Mouse (Mus musculus) hindbrain, embryonic 14.5 days (tissue): ENCODE measurements around the gene Pycr2. TPM values are rescaled to one million over a fixed set of nuclear protein-coding genes. Genes with fewer than 3 reads are reported as not detected.

Experiments used
- ATAC-seq: fragments of 200-750 bp; cut with Nextera tagmentation; 2 replicates; pipeline ENCODE4 v1.8.0; 2017; ENCODE audit warnings: moderate number of reproducible peaks, mild to moderate bottlenecking, moderate TSS enrichment, moderate library complexity; ENCODE audit not compliant: low FRiP score
- DNase-seq: peaks from one replicate; pipeline ENCODE4 v3.0.0-alpha.2; 2015; ENCODE audit warnings: low spot score
- H3K27ac ChIP-seq: fragments of 300-500 bp; sonication (generic); 2 replicates; pipeline ENCODE4 v1.5.1; 2014; ENCODE audit warnings: mild to moderate bottlenecking, moderate library complexity
- H3K27me3 ChIP-seq: fragments of 300-500 bp; sonication (generic); 2 replicates; pipeline ENCODE4 v1.6.1; 2014; ENCODE audit warnings: mild to moderate bottlenecking, low read length, mixed read lengths; ENCODE audit not compliant: control insufficient read depth, insufficient read depth
- H3K36me3 ChIP-seq: fragments of 300-500 bp; sonication (generic); replicated peaks from 2 replicates; pipeline ENCODE4 v1.6.1; 2014; ENCODE audit not compliant: control insufficient read depth, insufficient read depth
- H3K4me1 ChIP-seq: fragments of 300-500 bp; sonication (generic); replicated peaks from 2 replicates; pipeline ENCODE4 v1.6.1; 2014; ENCODE audit warnings: antibody characterized with exemption, low read length, mixed read lengths; ENCODE audit not compliant: control insufficient read depth, insufficient read depth
- H3K4me2 ChIP-seq: fragments of 300-500 bp; sonication (generic); replicated peaks from 2 replicates; pipeline ENCODE4 v1.6.1; 2014; ENCODE audit warnings: mild to moderate bottlenecking, moderate library complexity
- H3K4me3 ChIP-seq: fragments of 300-500 bp; sonication (generic); replicated peaks from 2 replicates; pipeline ENCODE4 v1.5.1; 2014; ENCODE audit warnings: mild to moderate bottlenecking, low read length
- H3K9ac ChIP-seq: fragments of 300-500 bp; sonication (generic); 2 replicates; pipeline ENCODE4 v1.6.1; 2014
- H3K9me3 ChIP-seq: fragments of 300-500 bp; sonication (generic); 2 replicates; pipeline ENCODE4 v1.6.1; 2016; ENCODE audit warnings: low read length; ENCODE audit not compliant: control insufficient read depth
- WGBS: fragments of 180-500 bp; shearing (Covaris S2); extraction: QIAGEN DNeasy Blood & Tissue Kit; methylation state at CpG from one replicate; pipeline ENCODE4 v1.1.7; 2014; 5-methylcytosine and 5-hydroxymethylcytosine counted together
- polyA plus RNA-seq: library from polyadenylated mRNA; unstranded; fragments of >200 nt; fragmentation: Nextera tagmentation; extraction: Ambion mirVana; gene quantifications from 2 replicates; pipeline ENCODE4 v1.2.1, GENCODE M21; 2014

Pycr2 gene
- polyA plus RNA-seq, 1 experiment from 2014 or later: 63.0 TPM

DNA sequence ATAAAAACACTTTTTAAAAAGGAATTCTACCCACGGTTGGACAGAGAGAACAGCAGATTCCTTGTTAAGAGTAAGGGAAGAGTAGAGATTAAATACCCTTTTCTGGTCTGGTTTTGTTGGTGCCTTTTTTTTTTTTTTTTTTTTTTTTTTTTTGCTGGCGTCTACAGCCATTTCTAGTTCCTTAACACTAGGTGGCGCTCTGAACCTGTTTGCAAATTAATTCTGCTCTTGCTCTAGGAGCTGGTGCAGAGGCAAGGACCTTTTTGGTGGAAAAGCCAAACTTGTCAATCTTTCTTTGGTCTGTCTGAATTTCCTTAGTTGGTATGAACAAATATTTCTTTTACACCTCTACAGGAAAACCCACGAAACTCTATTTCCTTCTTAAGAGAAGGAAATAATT, 3.0 kb upstream of the Pycr2 start:
- Histone ChIP-seq H3K27me3 (no peaks in the 10 kb centered on the region), H3K4me3 (no peak overlapping the region), H3K4me2 (no peak overlapping the region), H3K9ac (no peak overlapping the region), H3K4me1 (peaks cover 15% of the 10 kb centered on the region), H3K9me3 (no peaks in the 10 kb centered on the region), H3K27ac (no peak overlapping the region), H3K36me3 (peaks cover 3% of the 10 kb centered on the region; the same call in 1 of the 2 replicates)
- ATAC-seq (no peak), DNase-seq (peak; percentile 85)
- 3% methylated on average over 4 of the region's 4 CpGs for WGBS

DNA sequence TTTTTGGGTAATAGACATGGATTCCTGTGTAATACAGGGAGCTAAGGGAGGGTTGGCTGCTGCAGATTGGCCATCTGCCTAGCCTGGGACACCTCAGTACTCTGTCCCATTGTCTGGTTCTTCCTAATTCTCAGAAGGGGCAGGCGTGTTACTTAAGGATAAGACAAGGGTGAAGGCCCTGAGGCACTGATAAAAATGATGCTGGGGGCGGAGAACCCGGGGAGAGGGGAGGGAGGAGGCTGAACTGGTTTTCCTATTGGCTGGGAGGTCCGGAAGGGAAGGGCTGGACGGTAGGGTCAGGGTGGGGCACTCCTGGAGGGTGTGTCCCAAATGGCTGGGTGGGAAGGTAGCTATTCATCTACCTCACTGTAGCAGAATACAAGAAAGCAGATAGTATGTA, 1.2 kb upstream of the Pycr2 start:
- H3K9ac ChIP-seq: no peak overlapping the region
- H3K9me3 ChIP-seq: no peaks in the 10 kb centered on the region
- peaks cover 20% of the 10 kb centered on the region for H3K36me3 ChIP-seq
- 40% methylated on average over 5 of the region's 5 CpGs for WGBS
- H3K27me3 ChIP-seq: no peaks in the 10 kb centered on the region
- no peak for DNase-seq
- peaks cover 15% of the 10 kb centered on the region for H3K4me1 ChIP-seq
- no peak overlapping the region for H3K27ac ChIP-seq
- H3K4me3 ChIP-seq: no peak overlapping the region
- H3K4me2 ChIP-seq: no peak overlapping the region
- no peak for ATAC-seq

DNA sequence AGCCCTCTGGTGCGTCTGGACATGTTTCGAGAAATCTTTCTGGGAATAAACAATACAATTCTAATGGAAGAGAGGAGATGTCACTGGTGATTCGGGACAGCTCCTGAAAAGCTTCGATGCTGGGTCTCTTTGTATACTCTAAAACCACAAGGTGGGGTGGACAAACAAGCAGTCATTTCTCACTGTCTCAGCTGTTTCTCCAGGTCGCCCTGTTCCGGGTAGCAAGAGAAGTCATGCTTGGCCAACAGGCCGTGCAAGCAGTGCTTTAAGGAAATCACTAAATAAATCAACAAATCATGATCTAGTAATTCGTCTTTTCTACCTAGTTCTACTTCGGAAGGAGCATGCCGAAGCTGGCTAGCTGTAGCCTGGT, 441 bp upstream of the Pycr2 start:
- H3K36me3 ChIP-seq: peaks cover 26% of the 10 kb centered on the region
- 38% methylated on average over 10 of the region's 10 CpGs for WGBS
- peak; percentile 3; the same call in 1 of the 2 replicates for ATAC-seq
- no peak overlapping the region for H3K27ac ChIP-seq
- peaks cover 15% of the 10 kb centered on the region for H3K4me1 ChIP-seq
- peak overlapping the region; percentile 85 for H3K4me2 ChIP-seq
- H3K9me3 ChIP-seq: no peaks in the 10 kb centered on the region
- H3K27me3 ChIP-seq: no peaks in the 10 kb centered on the region
- no peak for DNase-seq
- peak overlapping the region; percentile 72 for H3K4me3 ChIP-seq
- peak overlapping the region; percentile 79; the same call in 1 of the 2 replicates for H3K9ac ChIP-seq

DNA sequence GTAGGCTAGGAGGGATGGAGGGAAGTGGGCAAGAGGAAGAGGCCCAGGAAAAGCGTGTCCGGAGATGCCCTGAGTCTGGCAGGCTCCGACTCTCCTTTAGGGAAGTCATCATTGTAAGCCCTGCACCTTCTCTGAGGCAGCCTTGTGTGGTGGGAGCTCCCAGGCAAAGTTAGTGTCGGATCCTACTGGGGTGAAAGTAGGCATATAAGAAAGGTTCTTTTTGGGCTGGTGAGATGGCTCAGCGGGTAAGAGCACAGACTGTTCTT, 655 bp downstream of the Pycr2 start:
- Histone ChIP-seq H3K27ac (peak overlapping the region; percentile 82), H3K4me2 (peak overlapping the region; percentile 85), H3K36me3 (peaks cover 31% of the 10 kb centered on the region), H3K4me3 (peak overlapping the region; percentile 72), H3K9ac (peak overlapping the region; percentile 79), H3K27me3 (no peaks in the 10 kb centered on the region), H3K9me3 (no peaks in the 10 kb centered on the region), H3K4me1 (peaks cover 15% of the 10 kb centered on the region)
- DNase-seq (no peak), ATAC-seq (no peak)
- WGBS: 3% methylated on average over 5 of the region's 5 CpGs

DNA sequence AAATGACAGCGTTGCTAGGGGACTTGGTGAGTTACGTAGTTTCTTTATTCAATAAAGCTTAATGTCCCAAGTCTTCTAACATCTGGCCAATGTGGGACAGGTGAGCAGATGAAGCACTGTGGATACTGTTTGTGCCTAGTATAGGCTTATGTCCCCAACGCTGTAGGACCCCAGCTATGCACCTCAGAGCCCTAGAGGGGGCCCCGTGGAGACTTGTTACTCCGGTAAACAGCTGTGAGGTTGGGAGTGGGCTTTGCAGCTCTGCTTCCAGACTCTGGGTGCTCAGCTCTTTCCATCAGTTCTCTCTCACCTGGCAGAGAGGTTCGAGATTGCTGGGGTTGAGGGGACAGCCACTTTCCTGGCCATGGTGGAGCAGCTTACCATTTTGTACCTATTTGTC, 1.2 kb downstream of the Pycr2 start:
- Histone ChIP-seq H3K4me1 (peaks cover 15% of the 10 kb centered on the region), H3K9ac (peak overlapping the region; percentile 45; the same call in 1 of the 2 replicates)

DNA sequence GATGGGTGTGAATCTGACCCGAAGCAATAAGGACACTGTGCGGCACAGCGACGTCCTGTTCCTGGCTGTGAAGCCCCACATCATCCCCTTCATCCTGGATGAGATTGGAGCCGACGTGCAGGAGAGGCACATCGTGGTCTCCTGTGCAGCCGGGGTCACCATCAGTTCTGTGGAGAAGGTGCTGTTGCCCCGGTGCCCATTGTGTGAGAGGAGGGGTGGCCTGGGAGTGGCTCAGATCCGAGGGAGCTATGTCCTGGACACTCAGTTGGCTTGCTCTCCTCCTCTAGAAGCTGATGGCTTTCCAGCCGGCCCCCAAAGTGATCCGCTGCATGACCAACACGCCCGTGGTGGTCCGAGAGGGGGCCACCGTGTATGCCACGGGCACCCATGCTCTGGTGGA, 1.8 kb downstream of the Pycr2 start:
- 94% methylated on average over 17 of the region's 17 CpGs for WGBS
- ATAC-seq (no peak), DNase-seq (no peak)
- Histone ChIP-seq H3K36me3 (peaks cover 31% of the 10 kb centered on the region), H3K27ac (no peak overlapping the region), H3K9ac (0 out of 2 replicates have a peak overlapping the region, but pooled peaks have one; percentile 45), H3K27me3 (no peaks in the 10 kb centered on the region), H3K9me3 (no peaks in the 10 kb centered on the region), H3K4me2 (peak overlapping the region; percentile 85; the same call in 1 of the 2 replicates), H3K4me1 (peaks cover 15% of the 10 kb centered on the region), H3K4me3 (peak overlapping the region; percentile 72; the same call in 1 of the 2 replicates)

More for the DNA sequence above, 1.2 kb downstream of the Pycr2 start:
- peak overlapping the region; percentile 85 for H3K4me2 ChIP-seq
- no peak overlapping the region for H3K27ac ChIP-seq
- 61% methylated on average over 6 of the region's 6 CpGs for WGBS
- no peaks in the 10 kb centered on the region for H3K9me3 ChIP-seq
- DNase-seq (no peak), ATAC-seq (no peak)
- no peaks in the 10 kb centered on the region for H3K27me3 ChIP-seq
- peaks cover 31% of the 10 kb centered on the region for H3K36me3 ChIP-seq
- H3K4me3 ChIP-seq: peak overlapping the region; percentile 72

DNA sequence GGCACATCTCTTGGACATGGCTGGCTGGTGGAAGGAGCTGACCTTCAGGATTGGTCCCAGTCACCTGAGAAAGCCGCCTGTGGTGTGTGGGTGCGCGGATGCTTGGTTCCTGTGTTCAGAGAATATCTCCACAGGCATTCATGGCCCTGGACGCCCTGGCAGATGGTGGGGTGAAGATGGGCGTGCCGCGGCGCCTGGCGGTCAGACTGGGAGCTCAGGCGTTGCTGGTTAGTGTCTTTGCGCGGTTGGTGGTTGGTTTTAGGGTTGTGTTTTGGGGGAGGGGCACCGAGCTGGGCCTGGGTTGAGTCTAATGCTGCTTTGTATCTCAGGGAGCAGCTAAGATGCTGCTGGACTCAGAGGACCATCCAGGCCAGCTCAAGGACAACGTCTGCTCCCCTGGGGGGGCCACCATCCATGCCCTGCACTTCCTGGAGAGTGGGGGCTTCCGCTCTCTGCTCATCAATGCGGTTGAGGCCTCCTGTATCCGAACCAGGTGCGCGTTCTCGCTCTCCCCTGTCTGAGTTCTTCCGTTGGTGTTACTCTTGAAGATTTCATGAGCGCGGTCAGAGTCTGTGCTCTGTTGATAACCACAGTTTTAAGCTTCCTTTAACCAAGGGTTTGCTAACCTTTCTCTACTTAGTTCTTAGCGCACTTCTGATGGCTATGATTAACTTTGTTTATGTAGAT, 2.5 kb downstream of the Pycr2 start:
- Histone ChIP-seq H3K4me3 (no peak overlapping the region), H3K4me2 (no peak overlapping the region), H3K9me3 (no peaks in the 10 kb centered on the region), H3K27ac (no peak overlapping the region), H3K27me3 (no peaks in the 10 kb centered on the region), H3K4me1 (peaks cover 15% of the 10 kb centered on the region), H3K36me3 (peaks cover 31% of the 10 kb centered on the region), H3K9ac (no peak overlapping the region)
- 92% methylated on average over 24 of the region's 24 CpGs for WGBS
- ATAC-seq (no peak), DNase-seq (no peak)

DNA sequence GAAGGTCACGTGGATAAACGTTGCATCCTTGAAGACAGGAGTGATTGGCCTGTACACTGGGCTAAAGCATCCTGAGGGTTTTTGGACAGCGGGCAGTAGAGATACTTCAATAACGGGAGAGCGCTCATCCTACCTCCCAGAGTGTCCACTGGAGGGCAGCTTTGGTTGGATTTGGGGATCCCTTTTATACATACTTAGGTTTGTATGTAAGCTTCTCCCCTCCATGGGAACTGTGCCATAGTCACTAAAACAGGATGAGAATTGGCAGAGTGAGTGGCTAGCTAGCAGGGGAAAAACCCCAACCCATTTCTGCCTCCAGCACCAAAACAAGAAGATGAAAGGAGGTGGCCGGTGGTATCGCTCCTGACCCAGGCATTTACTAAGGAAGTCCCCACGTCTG, 7.0 kb downstream of the Pycr2 start:
- Histone ChIP-seq H3K36me3 (peaks cover 28% of the 10 kb centered on the region), H3K4me1 (no peaks in the 10 kb centered on the region), H3K4me2 (no peak overlapping the region), H3K9ac (no peak overlapping the region), H3K27ac (no peak overlapping the region), H3K9me3 (no peaks in the 10 kb centered on the region), H3K27me3 (no peaks in the 10 kb centered on the region), H3K4me3 (no peak overlapping the region)
- DNase-seq (no peak), ATAC-seq (no peak)
- 50% methylated on average over 8 of the region's 8 CpGs for WGBS

DNA sequence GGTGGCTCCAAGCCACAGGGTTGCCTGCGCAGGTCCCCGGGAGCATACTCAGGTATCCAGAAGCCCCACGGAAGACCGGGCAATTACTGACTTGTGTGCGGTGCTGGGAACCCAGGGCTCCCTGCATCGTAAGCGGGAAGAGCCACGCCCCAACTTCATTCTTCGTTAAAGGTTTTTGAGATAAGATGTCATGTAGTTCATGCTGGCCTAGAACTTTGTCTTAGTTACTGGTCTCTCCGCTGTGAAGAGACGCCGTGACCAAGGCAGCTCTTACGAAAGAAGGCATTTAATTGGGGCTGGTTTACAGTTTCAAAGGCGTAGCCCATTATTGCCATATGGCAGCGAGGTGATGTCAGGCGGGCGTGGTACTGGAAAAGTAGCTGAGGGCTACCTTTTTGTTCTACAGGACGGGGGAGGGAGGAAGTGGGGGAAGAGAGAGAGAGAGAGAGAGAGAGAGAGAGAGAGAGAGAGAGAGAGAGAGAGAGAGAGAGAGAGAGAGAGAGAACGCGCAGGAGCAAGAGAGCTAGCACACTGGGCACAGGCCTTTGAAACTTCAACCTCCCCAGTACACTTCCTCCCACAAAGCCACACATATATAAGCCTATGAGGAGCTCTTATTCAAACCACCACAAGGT, 7.7 kb downstream of the Pycr2 start:
- ATAC-seq: no peak
- WGBS: 65% methylated on average over 20 of the region's 20 CpGs
- H3K9ac ChIP-seq: no peak overlapping the region

More for the DNA sequence above, 7.7 kb downstream of the Pycr2 start:
- Histone ChIP-seq H3K4me1 (no peaks in the 10 kb centered on the region), H3K9me3 (no peaks in the 10 kb centered on the region), H3K27me3 (no peaks in the 10 kb centered on the region), H3K36me3 (peaks cover 21% of the 10 kb centered on the region), H3K4me3 (no peak overlapping the region), H3K27ac (no peak overlapping the region), H3K4me2 (no peak overlapping the region)
- DNase-seq: no peak
